Comparison of ENCODE assay signal across 8 mouse cellular contexts in the genomic region with DNA sequence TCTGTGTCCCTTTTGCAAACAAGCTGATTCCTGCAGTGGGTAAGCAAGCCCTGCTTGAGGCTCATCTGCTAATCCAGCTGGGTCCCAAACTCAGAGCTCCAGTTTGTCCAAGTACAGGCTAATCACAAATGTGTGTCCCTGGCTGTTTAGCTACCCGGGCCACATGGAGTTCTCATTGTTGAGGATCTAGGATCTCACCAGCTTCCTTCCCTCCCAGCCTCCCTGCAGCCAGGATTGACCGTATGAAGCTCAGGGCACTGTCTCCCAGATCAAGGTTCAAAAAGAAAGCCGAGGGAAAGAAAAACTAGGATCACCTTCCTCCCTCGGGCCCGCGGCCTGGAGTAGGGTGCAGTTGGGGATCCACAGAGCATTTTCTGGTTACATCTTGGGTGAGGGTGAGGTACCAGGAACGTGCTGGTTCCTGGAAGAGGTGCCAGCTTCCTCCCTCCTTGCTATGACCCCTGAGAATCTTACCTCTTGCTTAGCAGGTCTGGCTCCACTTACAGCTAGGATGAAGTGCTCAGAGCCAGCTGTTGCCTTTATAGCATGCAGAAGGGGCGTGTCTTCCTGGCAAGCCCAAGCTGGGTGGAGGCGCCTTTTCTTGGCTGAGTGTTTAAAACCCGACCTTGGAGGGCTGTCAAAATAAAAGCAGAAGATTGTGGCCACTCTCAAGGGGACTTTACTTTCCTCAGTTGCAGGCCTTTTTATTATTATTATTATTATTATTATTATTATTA. TPM values are rescaled to one million over a fixed set of nuclear protein-coding genes. Genes with fewer than 3 reads are reported as not detected.
A peak's percentile ranks its signal among the peaks of the same experiment; 100 is the strongest.
DNase-seq lines count a peak whose midpoint lies in the region; ATAC-seq and TF ChIP-seq lines count a peak whose summit lies in the region.

A gene (minus strand): TSS at position 518 of the 737 bp plus-strand sequence.

- no peak within 1 kb of the TSS for H3ac ChIP-seq in myocyte (ENCODE audit: control insufficient read depth, insufficient read length)

- H3K9ac ChIP-seq in heart, embryonic 16.5 days (ENCODE audit: low read length) = no peak within 1 kb of the TSS
- H3K9ac ChIP-seq in limb, embryonic 13.5 days = no peak within 1 kb of the TSS; the same call in 1 of the 2 replicates
- H3K9ac ChIP-seq in forebrain, embryonic 13.5 days = no peak within 1 kb of the TSS

- peak; percentile 69; the same call in 1 of the 2 replicates for ATAC-seq in heart, embryonic 16.5 days (replicated peaks; ENCODE audit: extremely low read depth, insufficient read depth, low FRiP score)
- ATAC-seq in limb, embryonic 13.5 days (ENCODE audit: low FRiP score, low read depth) = peak; percentile 79; the same call in 1 of the 2 replicates
- ATAC-seq in forebrain, embryonic 13.5 days = no peak

- no peaks in the 10 kb centered on the region for H3K27me3 ChIP-seq in heart, embryonic 16.5 days (ENCODE audit: control insufficient read depth, insufficient read depth, low read length)
- H3K27me3 ChIP-seq in limb, embryonic 13.5 days = no peaks in the 10 kb centered on the region
- H3K27me3 ChIP-seq in myocyte (ENCODE audit: control insufficient read depth, insufficient read depth, insufficient read length) = no peaks in the 10 kb centered on the region
- no peaks in the 10 kb centered on the region for H3K27me3 ChIP-seq in forebrain, embryonic 13.5 days

- H3K4me2 ChIP-seq in heart, embryonic 16.5 days (ENCODE audit: low read depth, low read length) = peak within 1 kb of the TSS; percentile 11; the same call in 1 of the 2 replicates
- H3K4me2 ChIP-seq in limb, embryonic 13.5 days (replicated peaks) = peak within 1 kb of the TSS; percentile 25; the same call in 1 of the 2 replicates
- H3K4me2 ChIP-seq in myocyte (ENCODE audit: low read depth) = peak within 1 kb of the TSS; percentile 73
- no peak within 1 kb of the TSS for H3K4me2 ChIP-seq in forebrain, embryonic 13.5 days

- peaks cover 5% of the 10 kb centered on the region for H3K4me1 ChIP-seq in heart, embryonic 16.5 days (ENCODE audit: control insufficient read depth, insufficient read depth, low read length)
- peaks cover 25% of the 10 kb centered on the region for H3K4me1 ChIP-seq in limb, embryonic 13.5 days
- H3K4me1 ChIP-seq in forebrain, embryonic 13.5 days = 0 out of 2 replicates have a peak, but pooled peaks cover 4% of the 10 kb centered on the region

- no peaks in the 10 kb centered on the region for H3K9me3 ChIP-seq in heart, embryonic 16.5 days (replicated peaks; ENCODE audit: control insufficient read depth, low read length)
- no peaks in the 10 kb centered on the region for H3K9me3 ChIP-seq in limb, embryonic 13.5 days
- no peaks in the 10 kb centered on the region for H3K9me3 ChIP-seq in forebrain, embryonic 13.5 days (replicated peaks)

- peak; percentile 70 for DNase-seq in ES-CJ7 (ENCODE audit: low read depth, low spot score)
- peak in 1 of 2 experiments; percentile 34 for DNase-seq in adrenal gland, postnatal 4 days (ENCODE audit: low spot score in 2 of 2)
- DNase-seq in right cerebral cortex, adult 18-20 months = no peak
- no peak for DNase-seq in layer of hippocampus, postnatal 25 days (ENCODE audit: extremely low spot score in 1 of 2, low spot score in 1 of 2)

- H3K79me2 ChIP-seq in myocyte (ENCODE audit: control insufficient read depth, insufficient read depth) = no peaks in the 10 kb centered on the region

- TF ChIP-seq POLR2A in myocyte (IDR thresholded peaks at IDR 0.05; ENCODE audit: insufficient read length, low read depth) = peak; percentile 79

- H3K36me3 ChIP-seq in heart, embryonic 16.5 days (ENCODE audit: control insufficient read depth, insufficient read depth) = no peaks in the 10 kb centered on the region
- H3K36me3 ChIP-seq in limb, embryonic 13.5 days = no peaks in the 10 kb centered on the region
- no peaks in the 10 kb centered on the region for H3K36me3 ChIP-seq in myocyte (ENCODE audit: control insufficient read depth, insufficient read depth)
- no peaks in the 10 kb centered on the region for H3K36me3 ChIP-seq in forebrain, embryonic 13.5 days (ENCODE audit: poor library complexity, severe bottlenecking)

- WGBS in heart, embryonic 16.5 days = 52% methylated on average over 10 of the region's 10 CpGs
- WGBS in limb, embryonic 13.5 days = 40% methylated on average over 10 of the region's 10 CpGs
- 68% methylated on average over 10 of the region's 10 CpGs for WGBS in forebrain, embryonic 13.5 days

- 0 out of 2 replicates have a peak within 1 kb of the TSS, but pooled peaks have one; percentile 2 for H3K4me3 ChIP-seq in heart, embryonic 16.5 days (ENCODE audit: low read length)
- no peak within 1 kb of the TSS for H3K4me3 ChIP-seq in limb, embryonic 13.5 days
- H3K4me3 ChIP-seq in myocyte = peak within 1 kb of the TSS; percentile 14
- H3K4me3 ChIP-seq in forebrain, embryonic 13.5 days = no peak within 1 kb of the TSS

- H3K27ac ChIP-seq in heart, embryonic 16.5 days (ENCODE audit: low read length) = no peak within 1 kb of the TSS
- H3K27ac ChIP-seq in limb, embryonic 13.5 days = no peak within 1 kb of the TSS
- no peak within 1 kb of the TSS for H3K27ac ChIP-seq in forebrain, embryonic 13.5 days

TF ChIP-seq in myocyte, 11 proteins besides CTCF, POLR2A, EP300 and RAD21:
- TF ChIP-seq MYOG (IDR thresholded peaks at IDR 0.05; ENCODE audit: control insufficient read depth in 1 of 3, insufficient read depth in 1 of 3, insufficient read length in 2 of 3, low read depth in 2 of 3) (peak in 1 of 3 experiments; percentile 61), E2F4 (IDR thresholded peaks at IDR 0.05; ENCODE audit: insufficient read depth) (no peak), TCF3 (IDR thresholded peaks at IDR 0.05; ENCODE audit: insufficient read length, low read depth) (no peak), MYOD1 (IDR thresholded peaks at IDR 0.05; ENCODE audit: control insufficient read depth in 1 of 3, insufficient read length in 2 of 3, low read depth in 2 of 3) (peak in 2 of 3 experiments; percentile 55 to 59), CEBPB (IDR thresholded peaks at IDR 0.05; ENCODE audit: insufficient read depth, poor library complexity, severe bottlenecking) (no peak), USF1 (IDR thresholded peaks at IDR 0.05; ENCODE audit: low read depth) (no peak), POLR2AphosphoS2 (IDR thresholded peaks at IDR 0.05; ENCODE audit: insufficient read length, low read depth) (peak; percentile 55), MAX (IDR thresholded peaks at IDR 0.05; ENCODE audit: low read depth) (no peak), SRF (IDR thresholded peaks at IDR 0.05; ENCODE audit: control insufficient read depth, insufficient read length, low read depth) (no peak), REST (IDR thresholded peaks at IDR 0.05; ENCODE audit: insufficient read depth, insufficient read length) (no peak)
TF ChIP-seq in myocyte: peak in this region for 3.

RNA-seq across cellular contexts. Expression of the gene that starts here (rescaled TPM):
- total RNA-seq in adrenal gland, postnatal 4 days (2021) = 10 to 100 TPM; 32.7 to 41.3 TPM
- polyA plus RNA-seq in heart, embryonic 16.5 days (2015; fragmentation: Nextera tagmentation; extraction: Ambion mirVana) = 10.4 and 14.7 TPM in 2 replicates
- polyA plus RNA-seq in limb, embryonic 13.5 days (2015; fragmentation: Nextera tagmentation; extraction: Ambion mirVana) = 5.4 and 7.0 TPM in 2 replicates
- polyA plus RNA-seq in myocyte (2012; fragmentation: generic; extraction: Trizol) = 85.1 TPM
- total RNA-seq in layer of hippocampus, postnatal 25 days (2021) = 1 to 10 TPM; 1.8 to 3.5 TPM
- 0.22 and 0.97 TPM in 2 replicates for polyA plus RNA-seq in forebrain, embryonic 13.5 days (2015; fragmentation: Nextera tagmentation; extraction: Ambion mirVana)

Comparison
In these comparisons a context has a peak if more than half of its experiments do, and no peak if none do; other contexts are left out.
1. RNA of the gene that starts here (total RNA-seq): 32.7 to 41.3 TPM in adrenal gland, postnatal 4 days; 1.8 to 3.5 TPM in layer of hippocampus, postnatal 25 days; every median in the first group is over 4 times any median in the second.
2. H3K4me3 ChIP-seq: peak in heart, embryonic 16.5 days (single experiment) and myocyte (single experiment); none in limb, embryonic 13.5 days (single experiment) and forebrain, embryonic 13.5 days (single experiment).